Mouse (Mus musculus) heart, embryonic 14.5 days (tissue): ENCODE measurements around the gene Castor2. TPM values are rescaled to one million over a fixed set of nuclear protein-coding genes. Genes with fewer than 3 reads are reported as not detected.

Experiments used
- ATAC-seq: fragments of 200-750 bp; cut with Nextera tagmentation; 2 replicates; pipeline ENCODE4 v1.8.0; 2017; ENCODE audit warnings: low read depth, moderate TSS enrichment; ENCODE audit not compliant: insufficient number of reproducible peaks, insufficient read depth, low FRiP score
- H3K27ac ChIP-seq, 2 experiments: fragments of 200-500 bp in 1 of 2; fragments of 300-500 bp in 1 of 2; sonication (generic) in 1 of 2; replicated peaks in 1 of 2; 2 replicates each; pipeline ENCODE4 v1.5.1; 2012 to 2014; ENCODE audit warnings: low read depth in 2 of 2, low read length in 2 of 2, control low read depth in 1 of 2, mild to moderate bottlenecking in 1 of 2, mixed read lengths in 1 of 2; ENCODE audit not compliant: control insufficient read depth in 1 of 2, insufficient read depth in 1 of 2
- H3K27me3 ChIP-seq: fragments of 300-500 bp; sonication (generic); 2 replicates; pipeline ENCODE4 v1.6.1; 2014; ENCODE audit warnings: mild to moderate bottlenecking, low read length, control low read depth; ENCODE audit not compliant: control insufficient read depth, insufficient read depth
- H3K36me3 ChIP-seq: fragments of 300-500 bp; sonication (generic); 2 replicates; pipeline ENCODE4 v1.6.1; 2014; ENCODE audit warnings: mild to moderate bottlenecking, control low read depth, low read length, mixed read lengths; ENCODE audit not compliant: control insufficient read depth, insufficient read depth
- H3K4me1 ChIP-seq, 2 experiments: fragments of 200-500 bp in 1 of 2; fragments of 300-500 bp in 1 of 2; sonication (generic) in 1 of 2; 2 replicates each; pipeline ENCODE4 v1.6.1; 2012 to 2014; ENCODE audit warnings: low read length in 2 of 2, control low read depth in 1 of 2, mixed read lengths in 1 of 2; ENCODE audit not compliant: control insufficient read depth in 2 of 2, insufficient read depth in 2 of 2
- H3K4me2 ChIP-seq: fragments of 300-500 bp; sonication (generic); 2 replicates; pipeline ENCODE4 v1.6.1; 2014; ENCODE audit warnings: mild to moderate bottlenecking, low read length
- H3K4me3 ChIP-seq, 2 experiments: fragments of 200-500 bp in 1 of 2; fragments of 300-500 bp in 1 of 2; sonication (generic) in 1 of 2; 2 replicates each; pipeline ENCODE4 v1.5.1; 2012 to 2014; ENCODE audit warnings: low read length in 2 of 2, mild to moderate bottlenecking in 2 of 2, control low read depth in 1 of 2, low read depth in 1 of 2, moderate library complexity in 1 of 2; ENCODE audit not compliant: control insufficient read depth in 1 of 2, insufficient read depth in 1 of 2
- H3K9ac ChIP-seq: fragments of 300-500 bp; sonication (generic); 2 replicates; pipeline ENCODE4 v1.6.1; 2014; ENCODE audit warnings: mild to moderate bottlenecking, low read length
- H3K9me3 ChIP-seq: fragments of 300-500 bp; sonication (generic); 2 replicates; pipeline ENCODE4 v1.6.1; 2016; ENCODE audit warnings: low read length, control low read depth; ENCODE audit not compliant: control insufficient read depth
- WGBS: fragments of 180-500 bp; shearing (Covaris S2); extraction: QIAGEN DNeasy Blood & Tissue Kit; methylation state at CpG from one replicate; pipeline ENCODE4 v1.1.7; 2014; 5-methylcytosine and 5-hydroxymethylcytosine counted together
- polyA plus RNA-seq: library from polyadenylated mRNA; unstranded; fragments of >200 nt; fragmentation: Nextera tagmentation; extraction: Ambion mirVana; gene quantifications from 2 replicates; pipeline ENCODE4 v1.2.1, GENCODE M21; 2014

Castor2 gene
- polyA plus RNA-seq, 1 experiment from 2014 or later = 6.2 TPM

- H3K4me3 ChIP-seq = no peak overlapping the region
- WGBS = 44% methylated on average over 6 of the region's 6 CpGs
- no peak overlapping the region for H3K4me2 ChIP-seq
- H3K27ac ChIP-seq = no peak overlapping the region
- peaks cover 4% of the 10 kb centered on the region; the same call in 1 of the 2 replicates for H3K36me3 ChIP-seq
- H3K9ac ChIP-seq = no peak overlapping the region
- no peaks in the 10 kb centered on the region for H3K27me3 ChIP-seq
- peaks cover 2 to 26% of the 10 kb centered on the region in 2 experiments; a peak in 3 of 4 replicates for H3K4me1 ChIP-seq
- no peak for ATAC-seq
- H3K9me3 ChIP-seq = no peaks in the 10 kb centered on the region
Observed at GRCm38 (mm10) chr5:134102720-134103119, 3.2 kb downstream of the Castor2 start.

GRCm38 (mm10) chr5:134105829-134106228, 6.3 kb downstream of the Castor2 start:
- Histone ChIP-seq H3K27me3 (no peaks in the 10 kb centered on the region), H3K9me3 (no peaks in the 10 kb centered on the region), H3K4me3 (no peak overlapping the region), H3K4me1 (peaks cover 2 to 19% of the 10 kb centered on the region in 2 experiments; a peak in 3 of 4 replicates), H3K4me2 (no peak overlapping the region), H3K9ac (no peak overlapping the region), H3K36me3 (peaks cover 4% of the 10 kb centered on the region; the same call in 1 of the 2 replicates), H3K27ac (no peak overlapping the region)
- ATAC-seq = no peak
- WGBS = 66% methylated on average over 8 of the region's 8 CpGs

- Histone ChIP-seq H3K9ac (no peak overlapping the region), H3K27ac (no peak overlapping the region), H3K9me3 (no peaks in the 10 kb centered on the region), H3K4me2 (no peak overlapping the region), H3K36me3 (no peaks in the 10 kb centered on the region), H3K27me3 (no peaks in the 10 kb centered on the region), H3K4me1 (peaks cover 12 to 14% of the 10 kb centered on the region in 2 experiments), H3K4me3 (no peak overlapping the region)
- WGBS = 69% methylated on average over 5 of the region's 5 CpGs
- no peak for ATAC-seq
Observed at GRCm38 (mm10) chr5:134114981-134115380, 15.5 kb downstream of the Castor2 start.

- H3K27ac ChIP-seq = no peak overlapping the region
- no peak overlapping the region for H3K4me2 ChIP-seq
- no peak for ATAC-seq
- H3K9me3 ChIP-seq = no peaks in the 10 kb centered on the region
- H3K36me3 ChIP-seq = no peaks in the 10 kb centered on the region
- WGBS = 92% methylated on average over 7 of the region's 7 CpGs
- H3K9ac ChIP-seq = no peak overlapping the region
- H3K27me3 ChIP-seq = no peaks in the 10 kb centered on the region
- H3K4me3 ChIP-seq = no peak overlapping the region
- H3K4me1 ChIP-seq = peaks cover 17 to 22% of the 10 kb centered on the region in 2 experiments
Observed at GRCm38 (mm10) chr5:134115639-134116259, 16.2 kb downstream of the Castor2 start.

GRCm38 (mm10) chr5:134118798-134119407, 19.4 kb downstream of the Castor2 start:
- no peak overlapping the region for H3K4me2 ChIP-seq
- H3K36me3 ChIP-seq = no peaks in the 10 kb centered on the region
- peaks cover 28 to 39% of the 10 kb centered on the region in 2 experiments for H3K4me1 ChIP-seq
- H3K27me3 ChIP-seq = no peaks in the 10 kb centered on the region
- H3K9ac ChIP-seq = no peak overlapping the region
- no peak for ATAC-seq
- peak overlapping the region; percentile 52 to 60 for H3K27ac ChIP-seq
- WGBS = 86% methylated on average over 15 of the region's 15 CpGs
- H3K4me3 ChIP-seq = no peak overlapping the region
- no peaks in the 10 kb centered on the region for H3K9me3 ChIP-seq

- 39% methylated on average over 10 of the region's 10 CpGs for WGBS
- no peak overlapping the region for H3K4me3 ChIP-seq
- H3K4me2 ChIP-seq = no peak overlapping the region
- H3K9me3 ChIP-seq = no peaks in the 10 kb centered on the region
- peaks cover 34 to 45% of the 10 kb centered on the region in 2 experiments for H3K4me1 ChIP-seq
- ATAC-seq = no peak
- peak overlapping the region; percentile 52 to 60 for H3K27ac ChIP-seq
- H3K9ac ChIP-seq = no peak overlapping the region
- H3K27me3 ChIP-seq = no peaks in the 10 kb centered on the region
- H3K36me3 ChIP-seq = no peaks in the 10 kb centered on the region
Observed at GRCm38 (mm10) chr5:134119481-134120120, 20.1 kb downstream of the Castor2 start.

GRCm38 (mm10) chr5:134120135-134120534, 20.6 kb downstream of the Castor2 start:
- Histone ChIP-seq H3K27me3 (no peaks in the 10 kb centered on the region), H3K9me3 (no peaks in the 10 kb centered on the region), H3K9ac (no peak overlapping the region), H3K4me2 (no peak overlapping the region), H3K4me1 (peaks cover 35 to 49% of the 10 kb centered on the region in 2 experiments), H3K36me3 (no peaks in the 10 kb centered on the region), H3K27ac (peak overlapping the region; percentile 47 to 60; a peak in 3 of 4 replicates), H3K4me3 (no peak overlapping the region)
- WGBS = 72% methylated on average over 3 of the region's 3 CpGs
- ATAC-seq = no peak
